Mouse (Mus musculus) Muller cell, postnatal 12 days (primary cell): Measurements from ENCODE around the gene Vmn2r4.
A peak's percentile ranks its signal among the peaks of the same experiment; 100 is the strongest.
"Not testable (repeated sequence)": the region's sequence is repeated elsewhere in the genome, so short reads cannot be mapped to it uniquely, and the experiment has no call there.

Experiments
- DNase-seq: peaks from one replicate; pipeline ENCODE4 v3.0.0-alpha.2; 2015; ENCODE audit errors: inconsistent ontology term

The Vmn2r4 gene

DNA sequence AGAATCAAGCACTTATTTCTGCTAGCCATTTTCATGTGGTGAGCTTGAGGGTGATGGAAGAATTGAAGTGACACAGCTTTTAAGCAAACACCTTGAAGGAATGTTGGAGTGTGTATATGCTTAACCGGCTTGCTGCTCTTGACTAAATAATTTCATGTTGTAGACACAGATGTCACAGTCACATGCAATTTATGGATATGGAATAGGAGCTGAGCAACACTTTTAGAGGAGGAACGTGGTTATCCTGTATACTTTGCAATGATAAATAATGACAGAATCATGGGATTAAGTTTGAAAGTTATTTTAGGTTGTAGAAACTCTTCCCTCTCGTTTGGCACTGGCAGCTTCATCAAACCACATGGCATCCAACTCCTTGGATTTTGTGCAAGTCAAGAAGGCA lies at the start of gene Vmn2r4:
TSS of gene Vmn2r4 (minus strand) at position 101 of the 400 bp plus-strand sequence.
- not testable (repeated sequence) for DNase-seq

DNA sequence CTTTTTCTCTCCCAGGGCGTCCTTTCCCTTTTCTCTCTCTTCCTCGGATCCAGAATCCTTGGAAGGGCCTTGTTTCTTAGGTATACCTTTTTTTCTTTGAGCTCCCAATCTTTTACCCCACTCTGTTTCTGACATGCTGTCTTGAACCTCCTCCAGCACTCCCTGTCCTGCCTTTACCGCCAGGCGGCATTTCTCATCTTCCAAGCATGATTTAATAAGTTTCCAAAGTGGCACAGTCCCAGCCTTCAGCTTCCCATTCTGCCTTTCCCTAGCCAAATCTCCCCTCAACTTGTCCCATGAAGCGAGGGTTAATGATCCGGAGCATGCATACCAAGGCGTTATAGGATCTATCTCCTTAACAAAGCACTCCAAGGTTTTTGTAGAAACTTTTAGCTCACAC lies 19.1 kb upstream of the Vmn2r4 start:
- not testable (repeated sequence) for DNase-seq

DNA sequence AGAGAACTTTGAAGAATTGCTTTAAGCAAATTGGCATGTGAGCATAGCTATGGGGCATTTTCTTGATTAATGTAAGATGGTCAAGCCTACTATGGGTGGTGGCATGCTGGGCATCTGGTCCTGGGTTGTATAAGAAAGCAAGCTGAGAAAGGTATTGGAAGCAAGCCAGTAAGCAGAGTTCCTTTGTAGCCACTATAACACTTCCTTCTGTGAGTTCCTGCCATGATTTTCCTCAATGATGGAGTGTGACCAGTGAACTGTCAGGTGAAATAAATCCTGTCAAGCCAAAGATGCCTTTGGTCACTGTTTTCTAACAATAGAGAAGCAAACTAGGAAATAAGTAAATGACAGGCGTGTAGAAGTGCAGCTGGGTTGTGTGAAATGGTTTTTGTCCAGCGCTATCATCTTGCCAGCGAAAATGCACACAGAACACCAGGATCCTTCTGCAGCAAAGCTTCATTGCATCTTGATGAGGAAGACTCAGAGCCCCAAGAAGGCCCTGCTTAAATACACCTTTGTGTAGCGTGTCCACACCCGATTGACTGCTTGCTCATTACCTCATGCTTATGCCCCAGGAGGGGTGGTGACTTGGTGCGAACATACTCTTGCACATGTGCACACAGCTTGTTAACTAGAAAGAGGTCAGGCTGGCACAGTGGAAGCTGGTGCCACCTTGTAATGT lies 13.1 kb upstream of the Vmn2r4 start:
- not testable (repeated sequence) for DNase-seq

DNA sequence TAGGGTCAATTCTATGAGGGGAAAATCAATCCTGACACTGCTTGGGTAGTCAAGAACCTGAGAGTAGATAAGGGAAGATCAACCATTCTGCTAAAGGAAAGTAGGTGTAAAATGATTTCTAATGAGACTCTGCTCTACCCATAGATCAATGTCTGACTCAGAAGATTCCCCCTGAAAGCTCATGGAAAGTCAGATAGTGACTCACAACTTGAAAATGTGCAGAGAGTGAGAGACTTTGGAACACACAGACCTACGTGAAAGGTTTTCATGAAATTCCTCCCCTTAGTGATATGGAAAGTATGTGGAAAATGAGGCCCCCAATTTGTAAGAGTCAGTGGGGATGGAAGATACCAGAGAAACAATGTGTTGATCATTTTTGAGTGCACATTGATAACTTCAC lies 7.0 kb upstream of the Vmn2r4 start:
- DNase-seq, result peak; percentile 51

DNA sequence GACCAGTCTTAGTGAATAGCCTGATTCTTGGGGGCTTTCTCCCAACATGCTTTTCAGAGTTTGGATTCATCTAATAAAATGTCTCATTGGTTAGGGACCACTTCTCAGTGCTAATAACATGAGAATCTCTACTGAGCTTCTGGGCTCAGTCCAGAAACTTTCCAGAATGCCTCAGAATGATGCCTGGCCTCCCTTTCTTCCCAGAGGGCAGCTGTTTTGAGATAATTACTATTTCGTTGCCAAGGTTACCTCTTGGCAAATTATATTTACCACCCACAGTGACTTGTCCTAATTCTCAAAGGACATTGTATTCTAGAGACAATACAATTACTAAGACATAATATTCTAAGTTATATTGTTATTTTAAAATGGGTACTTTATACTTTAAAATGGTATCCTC lies 2.3 kb upstream of the Vmn2r4 start:
- peak; percentile 33 for DNase-seq

DNA sequence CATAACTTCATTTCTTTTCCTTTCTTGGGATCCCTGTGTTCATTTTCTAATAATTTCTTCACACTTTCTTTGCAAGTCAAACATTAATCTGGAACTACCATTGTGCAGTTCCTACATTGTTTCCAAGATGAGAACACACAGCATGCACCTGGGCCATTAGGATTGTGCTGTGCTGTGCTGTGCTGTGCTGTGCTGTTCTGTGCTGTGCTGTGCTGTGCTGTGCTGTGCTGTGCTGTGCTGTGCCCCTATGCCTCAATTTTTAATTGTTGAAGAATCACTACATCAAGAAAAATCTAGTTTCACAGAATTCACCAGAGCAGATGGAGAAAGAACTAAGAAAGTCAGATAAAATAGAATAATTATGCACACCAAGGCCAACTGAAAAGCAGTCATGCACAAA lies 915 bp downstream of the Vmn2r4 start:
- DNase-seq, result not testable (repeated sequence)

DNA sequence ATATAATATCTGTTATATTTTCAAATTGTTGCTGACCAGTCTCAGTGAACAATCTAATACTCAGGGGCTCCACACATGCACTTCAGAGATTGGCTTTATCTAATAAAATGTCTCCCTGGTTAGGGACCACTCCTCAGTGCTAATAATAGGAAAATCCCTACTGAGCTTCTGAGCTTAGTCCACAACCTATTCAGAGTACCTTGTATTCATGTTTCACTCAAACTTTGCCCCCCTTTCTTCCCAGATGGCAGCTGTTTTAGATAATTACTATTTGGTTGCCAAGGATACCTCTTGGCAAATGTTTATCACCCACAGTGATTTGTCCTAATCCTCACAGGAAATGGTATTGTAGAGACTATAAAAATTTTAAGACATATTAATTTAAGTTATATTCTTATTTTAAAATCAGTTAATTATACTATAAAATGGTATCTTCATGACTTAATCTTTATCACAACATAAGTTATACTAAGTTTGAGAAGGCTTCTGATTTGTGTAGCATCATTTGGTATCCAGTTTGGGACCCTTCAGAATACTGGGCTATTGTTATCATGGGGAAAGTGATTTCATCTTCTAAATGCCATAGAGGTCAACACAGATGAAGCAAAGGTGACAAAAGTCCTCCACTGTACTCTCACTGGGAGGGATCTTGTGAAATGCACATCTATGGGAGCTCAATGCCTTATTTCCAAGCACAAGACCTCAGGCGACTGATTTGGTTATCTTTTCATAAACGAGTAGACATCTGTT lies 55.7 kb downstream of the Vmn2r4 start:
- no peak for DNase-seq
